Mouse (Mus musculus) erythroblast, embryonic 14.5 days (primary cell): Measurements from ENCODE around the gene Ryr3.

ENCODE experiments used
- GATA1 ChIP-seq: IDR thresholded peaks from 2 replicates; pipeline ENCODE4 v1.6.1; 2012; ENCODE audit warnings: low read length, inconsistent platforms, mixed read lengths
- TAL1 ChIP-seq: IDR thresholded peaks from 3 replicates; pipeline ENCODE4 v1.6.1; 2012; ENCODE audit warnings: low read length, inconsistent platforms, mixed read lengths

DNA sequence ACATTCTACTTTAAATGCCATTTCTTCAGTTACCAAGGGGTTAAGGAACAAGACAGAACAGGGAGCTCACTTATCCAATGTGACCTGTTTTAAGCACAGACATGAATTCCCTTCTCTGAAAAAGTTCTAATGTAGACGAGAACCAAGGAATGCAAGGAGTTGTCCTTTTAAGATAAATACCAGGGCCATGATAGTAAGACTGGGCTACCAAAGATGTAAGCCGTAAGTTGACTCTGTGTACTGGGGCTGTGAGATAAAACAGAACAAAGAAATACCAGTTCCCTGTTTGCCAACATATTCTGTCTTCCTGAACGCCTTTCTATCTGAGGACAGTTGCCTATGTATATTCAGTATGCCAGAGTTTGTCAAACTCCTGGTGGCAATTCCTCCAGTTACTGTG, 547.4 kb downstream of the Ryr3 start:
- TF ChIP-seq GATA1 (no peak), TAL1 (no peak)
